In the genomic region with DNA sequence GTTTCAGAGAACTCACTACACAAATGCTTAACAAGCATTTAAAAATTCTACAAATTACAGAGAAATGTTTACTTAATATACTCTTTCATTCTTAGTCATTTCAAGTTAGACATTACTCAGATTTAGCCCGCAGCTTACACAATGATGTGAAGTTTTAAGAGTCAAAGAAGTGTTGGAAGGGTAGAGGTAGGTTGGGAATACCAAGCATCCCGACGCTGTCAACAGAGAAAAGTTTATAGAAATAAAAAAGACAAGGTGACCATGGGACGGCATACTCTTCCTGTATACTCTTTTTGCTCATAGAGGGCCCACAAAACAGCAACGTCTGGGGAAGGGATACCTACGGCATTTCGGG, we compare ENCODE assay signal across 8 mouse cellular contexts. TPM values are rescaled to one million over a fixed set of nuclear protein-coding genes. Genes with fewer than 3 reads are reported as not detected.
DNase-seq lines count a peak whose midpoint lies in the region; ATAC-seq and TF ChIP-seq lines count a peak whose summit lies in the region.

No protein-coding gene starts in this region.

- peaks cover 3% of the 10 kb centered on the region; the same call in 1 of the 2 replicates for H3K36me3 ChIP-seq in kidney, embryonic 16.5 days (ENCODE audit: insufficient read depth, low read length)
- no peaks in the 10 kb centered on the region for H3K36me3 ChIP-seq in embryonic facial prominence, embryonic 11.5 days (replicated peaks; ENCODE audit: control insufficient read depth, insufficient read depth, low read depth, low read length)
- no peaks in the 10 kb centered on the region for H3K36me3 ChIP-seq in midbrain, postnatal 0 days (ENCODE audit: insufficient read depth, low read length)

- peak overlapping the region; percentile 78 for H3K9ac ChIP-seq in kidney, embryonic 16.5 days (replicated peaks; ENCODE audit: low read length)
- H3K9ac ChIP-seq in embryonic facial prominence, embryonic 11.5 days (replicated peaks; ENCODE audit: low read length) = peak overlapping the region; percentile 82
- peak overlapping the region; percentile 86; the same call in 1 of the 2 replicates for H3K9ac ChIP-seq in midbrain, postnatal 0 days (replicated peaks; ENCODE audit: low read length, poor library complexity, severe bottlenecking)

- H3K4me3 ChIP-seq in kidney, embryonic 16.5 days (ENCODE audit: low read length) = peak overlapping the region; percentile 61
- H3K4me3 ChIP-seq in embryonic facial prominence, embryonic 11.5 days (ENCODE audit: low read depth, low read length) = peak overlapping the region; percentile 69
- peak overlapping the region; percentile 61 for H3K4me3 ChIP-seq in midbrain, postnatal 0 days (ENCODE audit: low read depth, low read length)

- H3K27me3 ChIP-seq in kidney, embryonic 16.5 days (ENCODE audit: insufficient read depth, low read length) = no peaks in the 10 kb centered on the region
- H3K27me3 ChIP-seq in embryonic facial prominence, embryonic 11.5 days (ENCODE audit: control insufficient read depth, insufficient read depth, low read length) = no peaks in the 10 kb centered on the region
- H3K27me3 ChIP-seq in midbrain, postnatal 0 days (ENCODE audit: insufficient read depth, low read length) = no peaks in the 10 kb centered on the region

- no peak for DNase-seq in kidney, postnatal 36 days
- DNase-seq in embryonic facial prominence, embryonic 11.5 days (ENCODE audit: low spot score) = no peak
- DNase-seq in midbrain, postnatal 0 days (ENCODE audit: low spot score) = no peak
- DNase-seq in spleen, adult 12 weeks (ENCODE audit: low spot score) = no peak
- DNase-seq in layer of hippocampus, adult 11-12 months (ENCODE audit: low spot score) = no peak

- peaks cover 11% of the 10 kb centered on the region for H3K4me1 ChIP-seq in kidney, embryonic 16.5 days (ENCODE audit: insufficient read depth, low read length)
- H3K4me1 ChIP-seq in embryonic facial prominence, embryonic 11.5 days (ENCODE audit: control insufficient read depth, insufficient read depth, low read length) = no peaks in the 10 kb centered on the region
- H3K4me1 ChIP-seq in midbrain, postnatal 0 days (ENCODE audit: insufficient read depth, low read length) = no peaks in the 10 kb centered on the region

- no peak overlapping the region for H3K27ac ChIP-seq in kidney, embryonic 16.5 days (ENCODE audit: low read length)
- H3K27ac ChIP-seq in embryonic facial prominence, embryonic 11.5 days (replicated peaks; ENCODE audit: low read depth, low read length) = peak overlapping the region; percentile 66
- peak overlapping the region; percentile 95 for H3K27ac ChIP-seq in midbrain, postnatal 0 days (ENCODE audit: low read depth, low read length)

- H3K9me3 ChIP-seq in kidney, embryonic 16.5 days (ENCODE audit: low read length) = no peaks in the 10 kb centered on the region
- H3K9me3 ChIP-seq in embryonic facial prominence, embryonic 11.5 days (replicated peaks; ENCODE audit: control insufficient read depth, low read length) = no peaks in the 10 kb centered on the region
- no peaks in the 10 kb centered on the region for H3K9me3 ChIP-seq in midbrain, postnatal 0 days (ENCODE audit: low read length)

- TF ChIP-seq CTCF in midbrain, postnatal 0 days (IDR thresholded peaks at IDR 0.05) = no peak

- peak overlapping the region; percentile 74 for H3K4me2 ChIP-seq in kidney, embryonic 16.5 days (replicated peaks; ENCODE audit: low read depth, low read length)
- peak overlapping the region; percentile 55 for H3K4me2 ChIP-seq in embryonic facial prominence, embryonic 11.5 days (ENCODE audit: low read depth, low read length)
- peak overlapping the region; percentile 58 for H3K4me2 ChIP-seq in midbrain, postnatal 0 days (ENCODE audit: low read depth, low read length, poor library complexity, severe bottlenecking)

- no peak for ATAC-seq in kidney, embryonic 16.5 days (ENCODE audit: low FRiP score, low TSS enrichment)
- ATAC-seq in embryonic facial prominence, embryonic 11.5 days (replicated peaks; ENCODE audit: insufficient number of reproducible peaks, low FRiP score, low TSS enrichment, low read depth) = no peak
- ATAC-seq in inflammation-experienced regulatory T-cells, adult 6 months = peak; percentile 1
- ATAC-seq in midbrain, postnatal 0 days (ENCODE audit: low FRiP score) = no peak
- ATAC-seq in CD4-positive, CD25-positive, alpha-beta regulatory T cell, adult 4 months = no peak

- WGBS in kidney, embryonic 16.5 days = 0% methylated on average over 7 of the region's 7 CpGs
- WGBS in embryonic facial prominence, embryonic 11.5 days = 0% methylated on average over 7 of the region's 7 CpGs
- WGBS in midbrain, postnatal 0 days = 0% methylated on average over 7 of the region's 7 CpGs

RNA-seq across cellular contexts. Expression of a gene that starts 0.3 kb away (rescaled TPM):
- 20.5 and 21.4 TPM in 2 replicates for polyA plus RNA-seq in kidney, embryonic 16.5 days (2015; fragmentation: Nextera tagmentation; extraction: Ambion mirVana)
- polyA plus RNA-seq in embryonic facial prominence, embryonic 11.5 days (2014; fragmentation: Nextera tagmentation; extraction: Ambion mirVana) = 29.5 and 35.1 TPM in 2 replicates
- 10 to 100 TPM in 1 of 3 experiments, 1 to 10 TPM in 2; 6.4 to 12.1 (median 8.2) TPM for polyA plus RNA-seq in inflammation-experienced regulatory T-cells, adult 6 months (2017; shearing (Covaris generic))
- 8.6 and 19.4 TPM in 2 replicates for total RNA-seq in midbrain, postnatal 0 days (2014; rRNA removed)
- polyA plus RNA-seq in midbrain, postnatal 0 days (2015; fragmentation: Nextera tagmentation; extraction: Ambion mirVana) = 8.3 and 10.0 TPM in 2 replicates
- 1 to 10 TPM; 3.6 to 6.9 TPM for polyA plus RNA-seq in CD4-positive, CD25-positive, alpha-beta regulatory T cell, adult 4 months (2017; shearing (Covaris generic))
